Mouse (Mus musculus): ENCODE measurements around the gene Ghr.

DNA sequence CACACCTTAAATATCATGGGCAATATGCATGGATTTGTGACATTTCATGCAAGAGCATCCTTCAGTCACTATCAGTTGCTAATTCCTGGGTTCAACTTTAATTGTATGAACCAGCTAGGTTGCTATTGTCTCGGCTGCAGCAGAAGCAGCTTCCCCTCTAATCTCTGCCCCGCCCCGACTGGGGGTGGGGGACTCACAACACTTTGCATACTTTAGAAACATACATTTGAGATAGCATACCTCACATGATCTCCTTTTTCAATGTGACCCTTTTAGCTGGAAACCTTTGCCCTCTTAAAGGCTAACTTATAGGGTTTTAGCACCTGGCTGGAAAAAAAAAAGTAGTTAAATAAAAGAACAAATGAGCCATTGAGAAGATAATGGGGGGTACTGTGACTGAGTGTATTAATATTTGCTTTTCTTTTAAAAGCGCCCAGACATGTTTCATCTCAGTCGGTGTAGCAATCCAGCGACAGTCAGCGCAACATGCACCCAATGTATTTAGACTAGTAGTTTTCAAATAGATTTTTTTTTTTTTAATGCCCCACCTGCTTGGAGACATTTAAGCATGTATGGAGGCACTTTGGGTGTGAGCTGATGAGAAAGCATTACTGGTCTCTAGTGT, 137.9 kb downstream of the Ghr start:
- no peak for TF ChIP-seq EP300 (IDR thresholded peaks at IDR 0.05; ENCODE audit: low read depth)
- TF ChIP-seq CTCF (IDR thresholded peaks at IDR 0.05; ENCODE audit: low read depth), result no peak
